Mouse (Mus musculus) large intestine, adult 2 months (tissue): ENCODE measurements around the gene Il31ra. TPM values are rescaled to one million over a fixed set of nuclear protein-coding genes. Genes with fewer than 3 reads are reported as not detected.

Experiments
- DNase-seq: peaks from one replicate; pipeline ENCODE4 v3.0.0-alpha.2; 2012; ENCODE audit warnings: low read depth, low spot score
- WGBS: fragments of 180-500 bp; shearing (Covaris S2); methylation state at CpG from one replicate; pipeline ENCODE4 v1.1.7; 2018; 5-methylcytosine and 5-hydroxymethylcytosine counted together
- polyA plus RNA-seq: library from polyadenylated mRNA; depleted of rRNA; stranded (reverse); fragments of >200 nt; gene quantifications from 2 replicates; pipeline ENCODE4 v1.2.3, GENCODE M21; 2012

Il31ra gene
- polyA plus RNA-seq, 1 experiment = not detected

DNA sequence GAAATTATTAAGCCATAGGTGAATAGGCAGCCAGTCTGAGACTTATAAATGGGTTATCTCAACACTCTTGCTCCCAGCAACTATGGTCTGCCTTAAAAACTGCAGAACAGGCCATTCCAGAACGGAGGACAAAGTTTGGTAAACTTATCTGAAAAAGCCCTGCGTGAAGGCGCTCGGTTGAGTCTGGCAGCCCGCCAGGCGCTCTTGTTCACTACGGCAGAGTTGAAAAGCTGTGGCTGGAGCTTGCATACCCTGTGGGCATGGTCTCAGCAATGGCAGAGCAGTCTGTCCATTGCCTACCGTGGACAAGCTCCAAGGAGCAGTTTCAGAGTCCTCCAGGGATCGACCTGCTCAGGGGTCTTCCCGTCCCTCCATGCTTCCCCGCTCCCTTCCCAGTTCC lies 82.9 kb downstream of the Il31ra start:
- no peak for DNase-seq
- WGBS = 59% methylated on average over 11 of the region's 11 CpGs

DNA sequence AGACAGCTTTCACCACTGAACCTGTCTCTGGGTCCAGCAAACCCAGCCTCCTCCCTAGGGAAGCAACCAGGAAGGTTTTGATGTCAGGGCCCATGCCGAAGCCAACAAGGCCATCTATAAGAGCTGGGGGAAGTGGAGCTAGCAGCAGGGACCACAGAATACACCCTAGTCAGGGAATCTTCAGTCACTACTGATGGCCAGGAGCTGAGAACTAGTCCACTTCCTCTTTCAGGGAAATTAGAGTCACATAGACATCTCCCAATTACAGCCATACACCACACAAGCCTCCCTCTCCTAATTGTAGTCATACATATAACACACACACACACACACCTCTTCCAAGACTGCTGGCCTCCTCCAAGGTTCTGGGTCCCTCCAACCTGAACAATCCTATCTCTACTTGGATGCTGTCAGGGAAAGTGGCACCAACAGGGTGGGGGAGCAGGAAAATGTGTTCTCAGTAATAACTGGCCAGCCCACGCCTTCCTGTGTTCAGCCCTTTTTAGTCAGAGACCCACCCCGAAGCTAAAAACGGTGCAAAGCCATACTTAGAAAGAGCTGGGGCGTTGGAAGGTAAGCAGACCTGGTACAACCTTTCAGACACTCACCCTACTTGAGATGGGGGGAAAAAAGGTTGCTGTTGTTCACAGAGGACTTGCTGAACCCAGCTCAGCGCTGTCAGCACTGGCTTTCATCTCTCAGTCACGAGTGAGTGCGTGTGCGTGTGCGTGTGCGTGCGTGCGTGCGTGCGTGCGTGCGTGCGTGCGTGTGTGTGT lies 83.5 kb downstream of the Il31ra start:
- DNase-seq = no peak
- 80% methylated on average over 19 of the region's 19 CpGs for WGBS

DNA sequence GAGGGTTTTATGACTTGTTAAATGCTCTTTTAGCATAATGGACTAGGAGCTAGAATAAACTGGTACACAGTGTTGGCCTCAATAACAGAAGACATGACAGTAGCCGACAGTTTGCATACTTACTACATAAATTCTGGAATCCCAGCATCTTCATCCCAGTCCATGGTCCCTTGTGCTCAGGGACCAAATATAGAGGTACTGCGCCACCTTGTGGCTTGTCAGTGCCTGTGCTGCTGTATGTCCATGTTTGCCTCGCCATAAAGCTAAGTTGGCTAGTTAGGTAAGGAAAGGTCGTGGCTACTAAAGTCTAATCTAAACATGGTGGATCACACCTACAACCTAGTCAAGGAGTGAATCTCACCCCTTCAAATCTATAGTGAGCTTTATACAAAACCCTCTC lies 84.7 kb downstream of the Il31ra start:
- DNase-seq = peak; percentile 28
- WGBS = 16% methylated on average over 4 of the region's 4 CpGs

DNA sequence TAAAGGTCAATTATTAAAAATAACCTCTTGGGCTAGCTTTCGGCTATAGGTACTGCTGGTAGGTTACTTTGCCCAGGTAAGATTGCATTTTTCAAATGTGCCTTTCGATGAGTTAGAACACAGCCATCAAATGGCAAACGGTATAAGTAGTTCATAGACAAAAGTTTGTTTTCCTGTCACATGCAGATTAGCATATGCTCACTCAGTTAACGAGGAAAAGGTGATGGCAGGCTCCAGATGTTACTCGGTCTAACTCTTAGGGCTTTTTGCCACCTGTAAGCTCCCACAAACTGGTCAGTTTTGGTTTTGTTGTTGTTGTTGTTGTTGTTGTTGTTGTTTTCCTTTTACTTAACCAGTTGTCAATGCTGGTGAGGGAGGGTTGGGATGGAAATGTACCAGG lies 85.7 kb downstream of the Il31ra start:
- 86% methylated on average over 5 of the region's 5 CpGs for WGBS
- DNase-seq = no peak

DNA sequence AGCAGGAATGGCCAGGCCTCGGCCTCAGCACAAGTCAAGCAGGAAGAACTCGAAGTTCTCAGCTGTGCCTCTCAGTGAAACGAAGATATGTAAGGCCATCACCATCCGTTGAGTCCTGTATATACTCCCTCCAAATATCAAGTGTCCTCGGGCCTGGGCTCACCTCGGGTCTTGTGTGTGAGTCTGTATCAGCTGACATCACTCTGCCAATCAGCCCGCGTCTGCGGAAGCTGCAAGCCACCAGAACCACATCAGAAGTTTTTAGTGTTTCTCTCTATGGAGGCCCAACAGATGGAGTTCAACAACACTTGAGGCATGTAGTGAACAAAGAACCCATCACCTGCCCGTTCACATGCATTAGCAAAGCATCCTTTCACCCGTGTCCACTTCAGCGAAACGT lies 86.5 kb downstream of the Il31ra start:
- no peak for DNase-seq
- WGBS = 77% methylated on average over 13 of the region's 13 CpGs

DNA sequence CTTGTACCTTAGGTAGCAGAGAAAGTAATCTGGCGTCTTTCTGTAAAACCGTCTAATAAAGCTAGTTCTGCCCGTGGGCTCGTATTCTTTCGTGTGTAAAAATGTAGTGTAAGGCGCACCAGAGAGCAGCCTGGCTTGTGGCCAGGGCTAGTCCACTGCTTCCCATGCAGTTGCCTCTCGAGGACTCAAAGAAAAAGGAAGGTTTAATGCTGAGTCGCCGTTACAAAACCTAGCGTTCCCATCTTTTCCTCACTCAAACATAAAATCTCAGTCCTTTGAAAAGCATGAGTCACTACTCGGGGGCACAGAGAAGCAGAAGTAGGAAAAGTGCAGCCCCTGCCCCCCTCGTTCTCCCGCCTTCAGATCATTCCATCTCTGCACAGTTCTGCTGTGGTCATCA lies 87.4 kb downstream of the Il31ra start:
- 79% methylated on average over 13 of the region's 13 CpGs for WGBS

DNA sequence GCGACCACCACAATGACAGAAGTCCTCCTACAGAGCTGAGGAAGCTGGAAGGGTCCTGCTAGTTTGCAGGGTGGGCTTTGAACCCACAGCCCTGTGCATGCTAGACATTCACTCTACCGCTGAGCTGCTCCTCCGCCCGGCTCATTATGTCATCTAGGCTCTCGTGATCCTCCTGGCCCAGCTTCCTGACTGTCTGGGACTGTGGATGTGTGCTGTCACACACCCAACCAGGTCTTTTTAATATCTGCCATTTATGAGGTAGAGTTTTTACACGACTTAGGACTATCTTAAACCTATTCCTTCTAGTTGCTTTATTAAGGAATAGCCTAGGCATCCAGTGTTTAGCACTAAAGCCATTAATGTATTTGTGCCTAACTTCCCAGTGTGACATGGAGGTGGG lies 88.7 kb downstream of the Il31ra start:
- no peak for DNase-seq
- 85% methylated on average over 6 of the region's 6 CpGs for WGBS

More for the DNA sequence above, 87.4 kb downstream of the Il31ra start:
- no peak for DNase-seq

DNA sequence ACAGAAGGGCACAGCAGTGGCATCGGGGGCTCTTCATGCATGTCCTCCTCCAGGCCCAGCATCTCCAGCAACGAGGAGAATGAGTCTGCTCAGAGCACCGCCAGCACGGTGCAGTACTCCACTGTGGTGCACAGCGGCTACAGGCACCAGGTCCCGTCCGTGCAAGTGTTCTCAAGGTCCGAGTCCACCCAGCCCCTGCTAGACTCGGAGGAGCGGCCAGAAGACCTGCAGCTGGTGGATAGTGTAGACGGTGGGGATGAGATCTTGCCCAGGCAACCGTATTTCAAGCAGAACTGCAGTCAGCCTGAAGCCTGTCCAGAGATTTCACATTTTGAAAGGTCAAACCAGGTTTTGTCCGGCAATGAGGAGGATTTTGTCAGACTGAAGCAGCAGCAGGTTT lies 90.3 kb downstream of the Il31ra start:
- WGBS = 93% methylated on average over 13 of the region's 13 CpGs
- no peak for DNase-seq

DNA sequence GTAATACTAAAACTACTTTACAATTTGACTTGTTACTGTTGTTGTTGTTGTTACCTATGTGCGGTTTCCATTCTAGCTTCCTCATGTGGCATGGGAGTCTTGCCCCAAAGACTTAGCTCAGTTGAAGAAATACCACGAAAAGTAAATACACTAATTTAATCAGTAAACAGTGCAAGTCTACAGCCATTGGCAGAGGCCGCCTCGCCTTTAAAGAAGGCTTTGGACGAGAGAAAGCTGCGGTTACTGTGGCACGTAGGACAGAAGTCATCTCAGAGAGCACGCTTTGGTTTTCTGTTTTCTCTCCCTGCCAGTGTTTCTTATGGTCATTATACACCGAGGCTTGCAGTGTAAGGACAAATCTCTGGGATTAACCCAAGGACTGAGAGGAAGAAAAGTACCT lies 93.7 kb downstream of the Il31ra start:
- 50% methylated on average over 9 of the region's 9 CpGs for WGBS
- DNase-seq = no peak

DNA sequence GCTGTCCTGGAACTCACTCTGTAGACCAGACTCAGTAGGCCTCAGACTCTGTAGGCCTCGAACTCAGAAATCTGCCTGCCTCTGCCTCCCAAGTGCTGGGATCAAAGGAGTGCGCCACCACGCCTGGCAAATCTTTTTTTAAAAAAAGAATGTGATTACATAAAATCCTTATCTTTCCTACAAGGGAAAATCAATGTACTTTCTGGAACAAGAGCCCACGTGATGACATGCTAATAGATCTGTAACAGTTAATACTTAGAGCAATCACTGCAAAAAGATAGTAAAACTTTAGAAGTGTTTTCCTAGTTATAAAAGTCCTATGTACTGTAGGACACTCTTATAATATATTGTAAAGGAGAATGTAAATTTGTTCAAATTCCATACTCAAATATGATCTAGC lies 94.1 kb downstream of the Il31ra start:
- no peak for DNase-seq
- 84% methylated on average over 4 of the region's 4 CpGs for WGBS

DNA sequence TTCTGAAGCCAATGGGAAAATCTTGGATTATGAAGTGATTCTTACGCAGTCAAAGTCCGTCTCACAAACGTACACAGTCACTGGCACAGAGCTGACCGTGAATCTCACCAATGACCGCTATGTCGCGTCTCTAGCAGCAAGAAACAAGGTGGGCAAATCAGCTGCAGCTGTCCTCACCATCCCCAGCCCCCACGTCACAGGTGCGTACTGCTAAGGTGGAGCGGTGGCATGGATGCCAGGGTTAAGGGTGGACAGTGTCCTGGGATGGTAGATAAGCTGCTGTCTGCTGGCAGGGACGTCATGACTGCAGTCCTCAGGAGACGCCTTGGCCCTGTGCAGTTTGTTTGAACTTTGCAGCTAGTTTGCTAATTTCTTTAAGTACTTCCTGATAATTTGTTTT lies 99.6 kb downstream of the Il31ra start:
- WGBS = 91% methylated on average over 12 of the region's 12 CpGs
- DNase-seq = no peak

DNA sequence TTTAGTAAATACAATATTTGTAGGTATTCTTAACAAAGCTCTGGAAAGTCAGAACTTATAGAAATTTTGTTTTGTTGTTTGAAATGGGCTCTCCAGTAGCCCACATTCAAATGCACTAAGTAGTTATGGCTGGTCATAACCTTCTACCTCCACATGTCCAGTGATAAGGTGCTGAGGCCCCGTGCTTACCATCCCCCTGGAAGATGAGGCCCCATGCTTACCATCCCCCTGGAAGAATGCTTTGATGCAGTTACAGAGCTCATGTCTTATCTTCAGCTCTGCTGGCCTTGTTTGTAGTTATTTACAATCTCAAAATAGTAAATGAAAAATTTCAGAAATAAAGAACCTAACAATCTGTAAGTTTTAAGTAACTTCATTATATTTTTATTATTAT lies 101.9 kb downstream of the Il31ra start:
- WGBS = 72% methylated on average over 1 of the region's 1 CpGs
- DNase-seq = no peak

DNA sequence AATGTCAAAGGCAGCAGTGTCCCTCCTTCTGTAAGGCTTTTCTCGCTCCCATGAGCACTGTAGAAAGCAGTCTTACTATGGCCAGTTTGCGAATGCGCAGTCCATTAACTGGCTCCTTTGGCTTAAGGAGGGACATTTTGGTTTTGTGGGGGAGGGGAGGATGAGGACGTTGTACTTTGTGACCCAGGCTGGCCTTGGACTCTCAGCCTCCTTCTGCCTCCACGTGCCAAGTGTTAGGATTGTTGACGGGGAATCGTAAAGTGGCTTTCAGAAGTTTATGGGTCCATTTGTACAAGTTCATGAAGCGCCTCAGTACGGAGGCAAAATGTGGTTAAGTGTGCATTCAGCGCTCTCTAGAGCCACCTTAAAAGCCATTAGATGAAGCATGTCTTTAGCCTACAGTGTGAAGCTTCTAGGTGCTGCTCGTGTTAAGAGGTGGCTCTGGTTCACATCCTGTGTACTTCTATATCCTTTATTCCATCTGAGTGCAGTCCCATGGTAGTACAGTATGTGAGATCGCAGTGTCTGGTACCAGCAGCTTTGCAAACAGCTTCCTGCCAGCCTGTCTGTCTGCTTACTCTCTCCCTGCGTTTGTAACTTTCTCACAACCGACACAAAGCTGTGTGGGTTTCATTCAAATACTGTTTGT lies 102.4 kb downstream of the Il31ra start:
- DNase-seq = no peak
- WGBS = 60% methylated on average over 14 of the region's 14 CpGs

DNA sequence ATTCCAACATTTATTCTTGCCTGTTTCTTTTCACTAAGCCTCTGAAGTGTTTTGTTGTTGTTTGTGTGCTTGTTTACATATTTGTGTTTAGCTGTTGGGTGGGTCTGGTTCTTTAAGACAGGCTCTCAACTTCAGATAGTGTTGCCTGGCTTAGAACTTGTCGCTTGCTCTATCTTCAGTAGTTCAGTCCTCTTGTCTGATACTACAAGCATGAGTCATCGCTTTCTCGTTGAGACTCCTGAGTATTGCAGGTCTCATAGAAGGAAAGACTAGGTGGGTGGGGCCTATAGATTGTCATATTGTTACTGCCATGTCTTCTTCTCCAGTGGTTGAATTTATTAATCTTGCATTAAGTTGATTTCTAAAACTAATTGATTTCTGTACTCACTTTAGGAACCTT lies 104.1 kb downstream of the Il31ra start:
- DNase-seq = no peak
- 83% methylated on average over 3 of the region's 3 CpGs for WGBS

DNA sequence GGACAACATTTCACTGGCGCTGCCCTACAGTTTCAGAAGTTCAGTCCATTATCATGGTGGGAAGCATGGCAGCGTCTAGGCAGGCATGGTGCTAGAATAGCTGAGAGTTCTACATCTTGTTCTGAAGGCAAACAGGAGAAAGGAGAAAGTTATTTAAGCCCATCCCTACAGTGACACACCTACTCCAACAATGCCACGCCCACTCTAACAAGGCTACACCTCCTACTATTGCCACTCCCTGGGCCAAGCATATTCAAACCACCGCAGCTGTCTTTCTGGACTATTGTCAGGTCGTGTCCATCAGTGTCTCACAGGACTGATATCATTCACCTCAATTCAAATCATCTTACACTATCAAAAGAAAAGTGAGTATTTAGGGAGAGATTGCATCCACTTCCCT lies 107.5 kb downstream of the Il31ra start:
- no peak for DNase-seq
- whole genome bisulfite sequencing = 93% methylated on average over 5 of the region's 5 CpGs

DNA sequence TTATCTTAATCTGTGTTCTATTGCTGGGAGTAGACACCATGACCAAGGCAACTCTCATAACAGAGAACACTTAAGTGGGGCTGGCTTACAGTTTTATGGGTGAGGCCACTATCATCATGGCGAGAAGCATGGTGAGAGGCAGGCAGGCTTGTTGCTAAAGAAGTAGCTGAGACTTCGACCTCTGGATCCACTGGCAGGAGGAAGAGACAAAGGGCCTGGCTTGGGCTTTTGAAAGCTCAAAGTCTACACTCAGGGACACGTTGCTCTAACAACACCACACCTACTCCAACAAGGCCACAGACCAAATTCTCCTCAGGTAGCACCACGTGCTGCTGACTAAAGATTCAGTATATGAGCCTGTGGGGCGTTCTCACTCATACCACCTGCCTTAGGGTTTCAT lies 107.9 kb downstream of the Il31ra start:
- DNase-seq = no peak
- WGBS = 84% methylated on average over 5 of the region's 5 CpGs

DNA sequence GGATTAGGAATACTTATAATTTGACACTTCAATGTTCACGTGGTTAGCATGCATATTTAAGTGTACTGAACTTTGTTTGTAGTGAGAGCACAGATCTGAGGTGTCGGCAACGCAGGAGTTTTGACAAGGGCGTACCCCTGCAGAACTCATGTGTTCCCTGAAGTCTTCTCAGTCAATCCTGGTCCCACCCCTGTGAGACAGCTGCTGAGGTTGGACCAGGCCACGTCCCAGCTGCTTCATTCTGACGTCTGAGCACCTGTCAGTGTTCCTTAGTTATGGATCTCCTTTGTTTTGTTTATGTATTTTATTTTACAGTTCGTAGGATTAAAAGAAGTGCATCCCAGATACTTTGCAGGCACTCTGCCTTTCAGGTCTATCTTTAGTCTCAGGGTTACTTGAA lies 111.1 kb downstream of the Il31ra start:
- WGBS = 70% methylated on average over 7 of the region's 7 CpGs
- DNase-seq = no peak

DNA sequence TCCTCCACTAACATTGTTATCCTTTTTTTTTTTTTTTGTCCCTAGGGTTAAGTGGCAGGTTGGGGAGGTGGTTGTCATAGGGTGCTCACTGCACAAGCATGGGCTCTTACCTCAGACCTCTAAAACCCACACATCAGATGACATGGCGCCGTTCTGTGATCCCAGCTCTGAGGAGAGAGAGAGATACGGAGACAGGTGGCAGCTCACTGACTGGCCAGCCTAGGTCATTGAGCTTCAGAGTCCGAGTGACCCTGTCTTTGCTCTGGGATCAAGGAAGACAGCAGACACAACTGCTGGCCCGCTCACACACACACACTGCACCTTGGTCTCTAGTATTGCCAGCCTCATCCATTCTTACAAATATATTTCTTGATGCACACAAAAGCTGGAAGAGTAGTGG lies 111.6 kb downstream of the Il31ra start:
- 97% methylated on average over 5 of the region's 5 CpGs for WGBS
- DNase-seq = no peak

DNA sequence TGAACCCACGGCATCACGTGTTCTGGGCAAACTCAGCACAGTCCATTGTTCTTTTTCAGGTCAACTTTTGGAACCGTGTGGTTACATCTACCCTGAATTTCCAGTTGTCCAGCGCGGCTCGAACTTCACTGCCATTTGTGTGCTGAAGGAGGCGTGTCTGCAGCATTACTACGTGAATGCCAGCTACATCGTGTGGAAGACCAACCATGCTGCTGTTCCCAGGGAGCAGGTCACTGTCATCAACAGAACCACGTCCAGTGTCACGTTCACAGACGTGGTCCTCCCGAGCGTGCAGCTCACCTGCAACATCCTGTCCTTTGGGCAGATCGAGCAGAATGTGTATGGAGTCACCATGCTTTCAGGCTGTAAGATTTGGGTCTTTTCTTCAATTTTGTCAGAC lies 114.2 kb downstream of the Il31ra start:
- no peak for DNase-seq
- 88% methylated on average over 15 of the region's 15 CpGs for WGBS

DNA sequence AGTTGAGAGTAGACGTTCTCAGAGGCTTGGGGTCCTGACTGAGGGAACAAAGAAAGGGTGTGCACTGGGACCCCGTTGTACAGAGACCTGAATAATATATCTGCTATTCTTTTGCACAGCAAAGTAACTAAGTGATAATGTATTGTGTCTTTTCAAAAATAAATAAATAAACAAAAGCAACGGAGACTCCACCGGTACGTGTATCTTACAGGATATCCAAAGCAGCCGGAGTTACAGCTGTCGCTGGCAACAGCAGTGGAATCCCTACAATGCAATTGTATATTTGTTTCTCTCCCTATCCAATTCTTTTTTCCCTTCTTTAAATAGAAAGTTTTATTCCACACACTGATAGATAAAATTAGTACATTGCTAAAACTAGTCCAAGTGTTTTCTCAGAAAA lies 115.1 kb downstream of the Il31ra start:
- 79% methylated on average over 7 of the region's 7 CpGs for WGBS

More for the DNA sequence above, 115.1 kb downstream of the Il31ra start:
- DNase-seq = no peak
